Mouse (Mus musculus) limb, embryonic 13.5 days (tissue): ENCODE results near the gene Mrpl22. TPM values are rescaled to one million over a fixed set of nuclear protein-coding genes. Genes with fewer than 3 reads are reported as not detected.
"Not testable (repeated sequence)": the region's sequence is repeated elsewhere in the genome, so short reads cannot be mapped to it uniquely, and the experiment has no call there.

Source experiments
- ATAC-seq: fragments of 200-750 bp; cut with Nextera tagmentation; 2 replicates; pipeline ENCODE4 v1.8.0; 2017; ENCODE audit warnings: low read depth, moderate number of reproducible peaks, moderate TSS enrichment; ENCODE audit not compliant: low FRiP score
- H3K27ac ChIP-seq: fragments of 300-500 bp; sonication (generic); 2 replicates; pipeline ENCODE4 v1.5.1; 2015; ENCODE audit warnings: inconsistent platforms, mild to moderate bottlenecking, moderate library complexity
- H3K27me3 ChIP-seq: fragments of 300-500 bp; sonication (generic); 2 replicates; pipeline ENCODE4 v1.6.1; 2015; ENCODE audit warnings: mild to moderate bottlenecking, inconsistent platforms
- H3K36me3 ChIP-seq: fragments of 300-500 bp; sonication (generic); 2 replicates; pipeline ENCODE4 v1.6.1; 2015; ENCODE audit warnings: inconsistent platforms, mild to moderate bottlenecking, moderate library complexity
- H3K4me1 ChIP-seq: fragments of 300-500 bp; sonication (generic); 2 replicates; pipeline ENCODE4 v1.6.1; 2015; ENCODE audit warnings: inconsistent platforms
- H3K4me2 ChIP-seq: fragments of 300-500 bp; sonication (generic); replicated peaks from 2 replicates; pipeline ENCODE4 v1.6.1; 2015; ENCODE audit warnings: inconsistent platforms, mild to moderate bottlenecking, moderate library complexity
- H3K4me3 ChIP-seq: fragments of 300-500 bp; sonication (generic); 2 replicates; pipeline ENCODE4 v1.5.1; 2015; ENCODE audit warnings: moderate library complexity, mild to moderate bottlenecking, inconsistent platforms
- H3K9ac ChIP-seq: fragments of 300-500 bp; sonication (generic); 2 replicates; pipeline ENCODE4 v1.6.1; 2015; ENCODE audit warnings: mild to moderate bottlenecking, inconsistent platforms
- H3K9me3 ChIP-seq: fragments of 300-500 bp; sonication (generic); 2 replicates; pipeline ENCODE4 v1.6.1; 2016; ENCODE audit warnings: inconsistent platforms
- WGBS: fragments of 180-500 bp; shearing (Covaris S2); methylation state at CpG from one replicate; pipeline ENCODE4 v1.1.7; 2015; 5-methylcytosine and 5-hydroxymethylcytosine counted together
- polyA plus RNA-seq: library from polyadenylated mRNA; unstranded; fragments of >200 nt; fragmentation: Nextera tagmentation; extraction: Ambion mirVana; gene quantifications from 2 replicates; pipeline ENCODE4 v1.2.1, GENCODE M21; 2015

The Mrpl22 gene
- polyA plus RNA-seq, 1 experiment from 2014 or later, result 134 TPM

GRCm38 (mm10) chr11:58214391-58215048, 43.1 kb downstream of the Mrpl22 start:
- peak overlapping the region; percentile 49 for H3K4me3 ChIP-seq
- WGBS, result 31% methylated on average over 17 of the region's 17 CpGs
- H3K27ac ChIP-seq, result no peak overlapping the region
- peak overlapping the region; percentile 66 for H3K9ac ChIP-seq
- H3K27me3 ChIP-seq, result no peaks in the 10 kb centered on the region
- no peaks in the 10 kb centered on the region for H3K36me3 ChIP-seq
- peaks cover 13% of the 10 kb centered on the region for H3K4me1 ChIP-seq
- ATAC-seq, result peak; percentile 64; the same call in 1 of the 2 replicates
- H3K9me3 ChIP-seq, result no peaks in the 10 kb centered on the region
- peak overlapping the region; percentile 64 for H3K4me2 ChIP-seq

GRCm38 (mm10) chr11:58215049-58215430, 43.6 kb downstream of the Mrpl22 start:
- Histone ChIP-seq H3K4me3 (peak overlapping the region; percentile 49), H3K4me2 (peak overlapping the region; percentile 64), H3K9ac (peak overlapping the region; percentile 35; the same call in 1 of the 2 replicates), H3K4me1 (peaks cover 13% of the 10 kb centered on the region)
- not testable (repeated sequence) for H3K27ac ChIP-seq, H3K9me3 ChIP-seq, H3K27me3 ChIP-seq, H3K36me3 ChIP-seq
- ATAC-seq, result peak; percentile 29; the same call in 1 of the 2 replicates
- WGBS, result 10% methylated on average over 2 of the region's 3 CpGs

- Histone ChIP-seq H3K4me1 (peaks cover 11% of the 10 kb centered on the region), H3K9me3 (no peaks in the 10 kb centered on the region), H3K4me3 (no peak overlapping the region), H3K27me3 (no peaks in the 10 kb centered on the region), H3K9ac (no peak overlapping the region), H3K36me3 (no peaks in the 10 kb centered on the region), H3K4me2 (no peak overlapping the region), H3K27ac (no peak overlapping the region)
- no peak for ATAC-seq
- WGBS, result 81% methylated on average over 5 of the region's 5 CpGs
Measured at GRCm38 (mm10) chr11:58215814-58216213, 44.4 kb downstream of the Mrpl22 start.

GRCm38 (mm10) chr11:58216823-58217222, 45.4 kb downstream of the Mrpl22 start:
- peaks cover 5% of the 10 kb centered on the region; the same call in 1 of the 2 replicates for H3K4me1 ChIP-seq
- ATAC-seq, result no peak
- 83% methylated on average over 6 of the region's 6 CpGs for WGBS

GRCm38 (mm10) chr11:58223751-58224150, 52.3 kb downstream of the Mrpl22 start:
- no peak overlapping the region for H3K4me2 ChIP-seq
- 0 out of 2 replicates have a peak, but pooled peaks cover 3% of the 10 kb centered on the region for H3K4me1 ChIP-seq
- H3K27me3 ChIP-seq, result no peaks in the 10 kb centered on the region
- WGBS, result 27% methylated on average over 4 of the region's 4 CpGs
- no peak overlapping the region for H3K4me3 ChIP-seq
- no peaks in the 10 kb centered on the region for H3K36me3 ChIP-seq
- no peak overlapping the region for H3K27ac ChIP-seq
- H3K9me3 ChIP-seq, result no peaks in the 10 kb centered on the region
- H3K9ac ChIP-seq, result no peak overlapping the region
- ATAC-seq, result peak; percentile 40; the same call in 1 of the 2 replicates

More at GRCm38 (mm10) chr11:58216823-58217222, 45.4 kb downstream of the Mrpl22 start:
- H3K27ac ChIP-seq, result no peak overlapping the region
- H3K4me2 ChIP-seq, result no peak overlapping the region
- H3K27me3 ChIP-seq, result no peaks in the 10 kb centered on the region
- no peaks in the 10 kb centered on the region for H3K9me3 ChIP-seq
- H3K9ac ChIP-seq, result no peak overlapping the region
- H3K36me3 ChIP-seq, result no peaks in the 10 kb centered on the region
- H3K4me3 ChIP-seq, result no peak overlapping the region

- 58% methylated on average over 7 of the region's 7 CpGs for WGBS
- ATAC-seq, result no peak
- Histone ChIP-seq H3K4me3 (no peak overlapping the region), H3K36me3 (no peaks in the 10 kb centered on the region), H3K9me3 (no peaks in the 10 kb centered on the region), H3K27ac (no peak overlapping the region), H3K4me2 (no peak overlapping the region), H3K9ac (no peak overlapping the region), H3K27me3 (no peaks in the 10 kb centered on the region), H3K4me1 (0 out of 2 replicates have a peak, but pooled peaks cover 3% of the 10 kb centered on the region)
Measured at GRCm38 (mm10) chr11:58224313-58224712, 52.9 kb downstream of the Mrpl22 start.

GRCm38 (mm10) chr11:58224872-58225271, 53.4 kb downstream of the Mrpl22 start:
- not testable (repeated sequence) for ATAC-seq, H3K36me3 ChIP-seq, H3K27me3 ChIP-seq, H3K9me3 ChIP-seq, H3K9ac ChIP-seq, H3K4me3 ChIP-seq, H3K27ac ChIP-seq, H3K4me2 ChIP-seq, H3K4me1 ChIP-seq
- WGBS, result 75% methylated on average over 2 of the region's 2 CpGs

- 13% methylated on average over 5 of the region's 5 CpGs for WGBS
- ATAC-seq, result peak; percentile 44; the same call in 1 of the 2 replicates
Measured at GRCm38 (mm10) chr11:58225655-58226054, 54.2 kb downstream of the Mrpl22 start.

GRCm38 (mm10) chr11:58226425-58226824, 55.0 kb downstream of the Mrpl22 start:
- H3K4me2 ChIP-seq, result no peak overlapping the region
- no peak overlapping the region for H3K4me3 ChIP-seq
- no peak overlapping the region for H3K27ac ChIP-seq
- H3K9ac ChIP-seq, result no peak overlapping the region
- H3K36me3 ChIP-seq, result no peaks in the 10 kb centered on the region
- H3K9me3 ChIP-seq, result no peaks in the 10 kb centered on the region
- no peak for ATAC-seq
- H3K4me1 ChIP-seq, result 0 out of 2 replicates have a peak, but pooled peaks cover 3% of the 10 kb centered on the region
- no peaks in the 10 kb centered on the region for H3K27me3 ChIP-seq

More at GRCm38 (mm10) chr11:58225655-58226054, 54.2 kb downstream of the Mrpl22 start:
- Histone ChIP-seq H3K9ac (no peak overlapping the region), H3K36me3 (no peaks in the 10 kb centered on the region), H3K27me3 (no peaks in the 10 kb centered on the region), H3K4me1 (0 out of 2 replicates have a peak, but pooled peaks cover 3% of the 10 kb centered on the region), H3K27ac (no peak overlapping the region), H3K9me3 (no peaks in the 10 kb centered on the region), H3K4me2 (no peak overlapping the region), H3K4me3 (no peak overlapping the region)

GRCm38 (mm10) chr11:58228021-58228420, 56.6 kb downstream of the Mrpl22 start:
- not testable (repeated sequence) for ATAC-seq, H3K9me3 ChIP-seq, H3K4me3 ChIP-seq, H3K36me3 ChIP-seq, H3K4me1 ChIP-seq, H3K27me3 ChIP-seq, H3K9ac ChIP-seq, H3K4me2 ChIP-seq, H3K27ac ChIP-seq
- 84% methylated on average over 2 of the region's 2 CpGs for WGBS
